Mouse (Mus musculus): ENCODE results near the gene Pprc1.

GRCm38 (mm10) chr19:46073285-46073684, 28.6 kb downstream of the Pprc1 start:
- TF ChIP-seq CTCF (IDR thresholded peaks at IDR 0.05; ENCODE audit: insufficient read depth, low read depth, low read length) (no peak), POLR2A (IDR thresholded peaks at IDR 0.05; ENCODE audit: insufficient read depth, low read depth, low read length) (no peak)
